Mouse (Mus musculus) CH12.LX (cell line): Measurements from ENCODE around the gene Gpr22. TPM values are rescaled to one million over a fixed set of nuclear protein-coding genes. Genes with fewer than 3 reads are reported as not detected.

Experiments
- DNase-seq: peaks from one replicate; pipeline ENCODE4 v3.0.0-alpha.2; 2013; ENCODE audit errors: extremely low read depth
- H3K27ac ChIP-seq: 2 replicates; pipeline ENCODE4 v1.5.1; 2012; ENCODE audit warnings: low read depth, mild to moderate bottlenecking, control low read depth, moderate library complexity; ENCODE audit not compliant: insufficient read depth
- H3K27me3 ChIP-seq: replicated peaks from 2 replicates; pipeline ENCODE3; 2012; ENCODE audit warnings: inconsistent platforms
- H3K36me3 ChIP-seq, 2 experiments: replicated peaks in 1 of 2; 2 replicates each; pipeline versions ENCODE3 to v1.6.1; 2012; ENCODE audit warnings: inconsistent platforms in 1 of 2, low read length in 1 of 2, mild to moderate bottlenecking in 1 of 2, mixed read lengths in 1 of 2, moderate library complexity in 1 of 2; ENCODE audit not compliant: control insufficient read depth in 1 of 2, insufficient read depth in 1 of 2
- H3K4me1 ChIP-seq, 2 experiments: 2 replicates each; pipeline ENCODE4 v1.6.1; 2012; ENCODE audit warnings: inconsistent platforms in 1 of 2, moderate library complexity in 1 of 2; ENCODE audit not compliant: insufficient read depth in 2 of 2, control insufficient read depth in 1 of 2
- H3K4me2 ChIP-seq: 2 replicates; pipeline ENCODE4 v1.6.1; 2012; ENCODE audit warnings: low read depth, mild to moderate bottlenecking, control low read depth; ENCODE audit not compliant: poor library complexity, insufficient read depth, severe bottlenecking
- H3K4me3 ChIP-seq, 3 experiments: fragments of 150-350 bp in 1 of 3; sonication (generic) in 1 of 3; replicated peaks in 1 of 3; 2 replicates each; pipeline versions ENCODE3 to v1.5.1; 2011 to 2012; ENCODE audit warnings: low read depth in 2 of 3, low read length in 2 of 3, mild to moderate bottlenecking in 2 of 3, moderate library complexity in 2 of 3, control low read depth in 1 of 3, improper control_type of control experiment in 1 of 3, inconsistent platforms in 1 of 3, mixed read lengths in 1 of 3; ENCODE audit not compliant: poor library complexity in 1 of 3
- H3K79me2 ChIP-seq: replicated peaks from 2 replicates; pipeline ENCODE4 v1.6.1; 2012; ENCODE audit warnings: mild to moderate bottlenecking, moderate library complexity; ENCODE audit not compliant: control insufficient read depth, poor library complexity, insufficient read depth, severe bottlenecking; ENCODE audit errors: extremely low read depth
- H3K9ac ChIP-seq: 2 replicates; pipeline ENCODE4 v1.6.1; 2012; ENCODE audit warnings: low read depth, mild to moderate bottlenecking, control low read depth, moderate library complexity; ENCODE audit not compliant: insufficient read depth
- H3K9me3 ChIP-seq: replicated peaks from 2 replicates; pipeline ENCODE3; 2012; ENCODE audit warnings: low read length, inconsistent platforms, mixed read lengths
- BHLHE40 ChIP-seq: IDR thresholded peaks from 2 replicates; pipeline ENCODE4 v1.6.1; 2011; ENCODE audit warnings: mild to moderate bottlenecking, low read depth, low read length, improper control_type of control experiment
- CHD2 ChIP-seq: IDR thresholded peaks from 2 replicates; pipeline ENCODE4 v1.6.1; 2011; ENCODE audit warnings: low read length, improper control_type of control experiment
- E2F4 ChIP-seq: IDR thresholded peaks from 2 replicates; pipeline ENCODE4 v1.6.1; 2011; ENCODE audit warnings: low read depth, low read length, improper control_type of control experiment; ENCODE audit not compliant: insufficient replicate concordance
- EP300 ChIP-seq: IDR thresholded peaks from 2 replicates; pipeline ENCODE4 v1.6.1; 2011; ENCODE audit warnings: low read length, improper control_type of control experiment
- ETS1 ChIP-seq: conservative IDR thresholded peaks from 2 replicates; pipeline ENCODE4 v1.6.1; 2012; ENCODE audit warnings: low read depth, mild to moderate bottlenecking, inconsistent platforms, low read length, improper control_type of control experiment, moderate library complexity
- IRF4 ChIP-seq: IDR thresholded peaks from 2 replicates; pipeline ENCODE4 v1.6.1; 2014; ENCODE audit warnings: low read depth, mild to moderate bottlenecking, inconsistent platforms, low read length, improper control_type of control experiment
- KAT2A ChIP-seq: IDR thresholded peaks from 2 replicates; pipeline ENCODE4 v1.6.1; 2012; ENCODE audit warnings: low read length, improper control_type of control experiment, inconsistent platforms; ENCODE audit not compliant: insufficient replicate concordance
- MAX ChIP-seq: IDR thresholded peaks from 2 replicates; pipeline ENCODE4 v1.6.1; 2011; ENCODE audit warnings: low read length, improper control_type of control experiment
- MEF2A ChIP-seq: IDR thresholded peaks from 2 replicates; pipeline ENCODE4 v1.6.1; 2014; ENCODE audit warnings: low read depth, mild to moderate bottlenecking, inconsistent platforms, low read length, improper control_type of control experiment, borderline replicate concordance
- PAX5 ChIP-seq: IDR thresholded peaks from 2 replicates; pipeline ENCODE4 v1.6.1; 2012; ENCODE audit warnings: low read length, inconsistent platforms, mixed read lengths
- POLR2A ChIP-seq: IDR thresholded peaks from 2 replicates; pipeline ENCODE4 v1.6.1; 2011; ENCODE audit warnings: low read depth, mild to moderate bottlenecking, improper control_type of control experiment, low read length
- RAD21 ChIP-seq: IDR thresholded peaks from 2 replicates; pipeline ENCODE4 v1.6.1; 2011; ENCODE audit warnings: low read depth, mild to moderate bottlenecking, low read length, improper control_type of control experiment, moderate library complexity
- RCOR1 ChIP-seq: conservative IDR thresholded peaks from 2 replicates; pipeline ENCODE4 v1.6.1; 2012; ENCODE audit warnings: low read depth, mild to moderate bottlenecking, inconsistent platforms, low read length, improper control_type of control experiment
- SIN3A ChIP-seq: IDR thresholded peaks from 2 replicates; pipeline ENCODE4 v1.6.1; 2012; ENCODE audit warnings: low read length, improper control_type of control experiment, inconsistent platforms
- SMC3 ChIP-seq: IDR thresholded peaks from 2 replicates; pipeline ENCODE4 v1.6.1; 2011; ENCODE audit warnings: low read depth, low read length, improper control_type of control experiment
- USF1 ChIP-seq: IDR thresholded peaks from 2 replicates; pipeline ENCODE4 v1.6.1; 2014; ENCODE audit warnings: low read depth, mild to moderate bottlenecking, inconsistent platforms, low read length, improper control_type of control experiment
- USF2 ChIP-seq: conservative IDR thresholded peaks from 2 replicates; pipeline ENCODE4 v1.6.1; 2011; ENCODE audit warnings: low read depth, low read length, improper control_type of control experiment
- ZKSCAN1 ChIP-seq: IDR thresholded peaks from 2 replicates; pipeline ENCODE4 v1.6.1; 2012; ENCODE audit warnings: low read depth, inconsistent platforms, low read length, improper control_type of control experiment, borderline replicate concordance
- ZNF384 ChIP-seq: IDR thresholded peaks from 2 replicates; pipeline ENCODE4 v1.6.1; 2012; ENCODE audit warnings: low read depth, low read length, improper control_type of control experiment, inconsistent platforms
- dilution Hi-C: fragments of 300-500 bp; cut with MboI; formaldehyde crosslinking; loops from 2 replicates; pipeline ENCODE4 v1.14.3; 2020; ENCODE audit warnings: low sequenced_read_pairs; ENCODE audit not compliant: extremely low pct_unique_long_range_greater_than_20kb, extremely low pct_ligation_motif_present
- in situ Hi-C: fragments of 300-500 bp; cut with MboI; formaldehyde crosslinking; loops from 3 replicates; pipeline ENCODE4 v1.14.3; 2019; ENCODE audit warnings: low sequenced_read_pairs, low pct_ligation_motif_present, low pct_unique_long_range_greater_than_20kb, mixed read lengths
- polyA plus RNA-seq: library from polyadenylated mRNA; unstranded; fragments of >175 nt; gene quantifications from 2 replicates; pipeline ENCODE4 v1.2.1, GENCODE M21; 2012; ENCODE audit warnings: low read depth; ENCODE audit not compliant: insufficient read length
- total RNA-seq, 2 experiments: library from RNA; depleted of rRNA; stranded (reverse); fragments of 300-350 nt in 1 of 2; fragments of >200 nt in 1 of 2; gene quantifications; 2 replicates each; pipeline ENCODE4 v1.2.3; 2012 to 2014

Gene Gpr22
- total RNA-seq (2012; rRNA removed) (not detected in 2 replicates), total RNA-seq (2014; rRNA removed) (not detected in 2 replicates), polyA plus RNA-seq (not detected in 2 replicates)

DNA sequence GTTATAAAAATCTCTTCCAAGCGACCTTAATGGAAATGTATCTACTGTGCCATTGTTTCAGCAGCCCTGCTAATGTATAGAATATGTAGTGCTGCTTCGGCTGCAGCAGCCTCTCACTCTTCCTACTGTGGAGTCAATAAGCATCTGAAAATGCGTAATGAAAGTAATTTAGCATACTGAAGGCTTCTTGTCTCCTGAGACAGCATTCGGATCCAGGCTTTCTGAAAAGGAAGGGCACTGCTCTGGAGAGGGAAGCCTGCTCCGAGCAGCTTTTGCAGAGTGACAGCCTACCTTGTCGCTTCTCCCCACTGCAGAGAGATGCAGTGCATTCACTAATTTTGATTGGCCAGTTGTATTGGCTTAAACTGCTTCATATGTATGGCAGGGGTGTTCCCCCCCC lies at the start of gene Gpr22:
Gpr22 (minus strand) TSS at position 348 of the 400 bp plus-strand sequence.
- no peak within 1 kb of the TSS for H3K4me3 ChIP-seq
- DNase-seq = no peak
- in situ Hi-C loops = no loop called here
- no peaks in the 10 kb centered on the region for H3K9me3 ChIP-seq
- H3K27ac ChIP-seq = no peak within 1 kb of the TSS
- H3K27me3 ChIP-seq = no peaks in the 10 kb centered on the region
- TF ChIP-seq BHLHE40 = no peak
- no peak for TF ChIP-seq ETS1
- TF ChIP-seq ZKSCAN1 = no peak
- no peak for TF ChIP-seq RAD21
- TF ChIP-seq E2F4 = no peak
- TF ChIP-seq KAT2A = no peak
- TF ChIP-seq ZNF384 = no peak
- no peak for TF ChIP-seq POLR2A
- no peak for TF ChIP-seq SMC3
- no peak for TF ChIP-seq IRF4
- no peak for TF ChIP-seq CHD2
- no peak for TF ChIP-seq EP300
- no peak for TF ChIP-seq SIN3A
- TF ChIP-seq PAX5 = no peak
- TF ChIP-seq USF1 = no peak
- no peak for TF ChIP-seq RCOR1
- no peak for TF ChIP-seq USF2
- no peak for TF ChIP-seq MEF2A
- H3K36me3 ChIP-seq = peaks cover 4 to 8% of the 10 kb centered on the region in 2 experiments
- H3K9ac ChIP-seq = no peak within 1 kb of the TSS
- no peak within 1 kb of the TSS for H3K4me2 ChIP-seq
- dilution Hi-C loops = no loop called here
- no peaks in the 10 kb centered on the region for H3K79me2 ChIP-seq
- H3K4me1 ChIP-seq = no peaks in the 10 kb centered on the region

DNA sequence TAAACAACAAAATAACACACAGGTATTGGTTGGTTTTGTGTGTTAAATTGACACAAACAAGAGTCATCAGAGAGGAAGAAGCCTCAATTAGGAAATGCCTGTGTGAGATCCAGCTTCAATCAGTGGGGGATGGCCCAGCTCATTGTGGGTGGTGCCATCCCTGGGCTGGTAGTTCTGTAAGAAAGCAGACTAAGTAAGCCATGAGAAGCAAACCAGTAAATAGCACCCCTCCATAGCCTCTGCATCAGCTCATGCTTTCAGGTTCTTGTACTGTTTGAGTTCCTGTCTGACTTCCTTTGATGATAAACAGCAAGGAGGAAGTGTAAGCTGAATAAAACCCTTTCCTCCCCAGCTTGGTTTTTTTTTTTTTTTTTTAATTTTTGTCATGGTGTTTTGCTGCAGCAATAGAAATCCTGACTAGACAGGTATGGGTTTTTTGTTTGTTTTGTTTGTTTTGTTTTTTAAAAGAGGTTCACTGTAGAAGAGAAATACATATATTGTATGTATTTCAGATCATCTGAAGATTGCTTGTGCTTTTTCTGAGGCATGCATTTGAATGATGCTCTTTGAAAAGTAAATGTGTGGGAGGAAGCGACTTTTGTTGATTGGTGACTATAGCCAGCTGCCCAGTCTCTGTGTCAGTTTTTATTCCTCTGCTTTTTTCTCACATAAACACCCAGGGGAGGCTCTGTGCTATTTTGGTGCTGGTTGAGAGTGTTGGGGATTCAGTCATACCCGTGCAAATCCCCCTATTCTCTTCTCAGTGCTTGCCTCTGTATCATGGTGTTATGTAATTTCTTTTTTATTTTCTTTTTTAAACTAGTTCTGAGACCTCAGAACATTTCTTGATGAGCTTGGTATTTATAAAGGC lies 42.4 kb upstream of the Gpr22 start:
- Histone ChIP-seq H3K9ac (no peak overlapping the region), H3K4me2 (no peak overlapping the region), H3K4me1 (peaks cover 0 to 13% of the 10 kb centered on the region in 2 experiments; a peak in 2 of 4 replicates), H3K27me3 (no peaks in the 10 kb centered on the region), H3K27ac (no peak overlapping the region), H3K4me3 (no peak overlapping the region), H3K79me2 (no peaks in the 10 kb centered on the region), H3K36me3 (peaks cover 0 to 2% of the 10 kb centered on the region in 2 experiments), H3K9me3 (no peaks in the 10 kb centered on the region)
- TF ChIP-seq ZNF384 = peak; percentile 42; the same call in 1 of the 2 replicates
- no peak for TF ChIP-seq MAX
- peak; percentile 19 for DNase-seq
- in situ Hi-C loops (no loop called here), dilution Hi-C loops (no loop called here)
